Mouse (Mus musculus) erythroblast, embryonic 14.5 days (primary cell): ENCODE measurements around the gene E030030I06Rik.

Experiments used
- GATA1 ChIP-seq: IDR thresholded peaks from 2 replicates; pipeline ENCODE4 v1.6.1; 2012; ENCODE audit warnings: low read length, inconsistent platforms, mixed read lengths
- TAL1 ChIP-seq: IDR thresholded peaks from 3 replicates; pipeline ENCODE4 v1.6.1; 2012; ENCODE audit warnings: low read length, inconsistent platforms, mixed read lengths

DNA sequence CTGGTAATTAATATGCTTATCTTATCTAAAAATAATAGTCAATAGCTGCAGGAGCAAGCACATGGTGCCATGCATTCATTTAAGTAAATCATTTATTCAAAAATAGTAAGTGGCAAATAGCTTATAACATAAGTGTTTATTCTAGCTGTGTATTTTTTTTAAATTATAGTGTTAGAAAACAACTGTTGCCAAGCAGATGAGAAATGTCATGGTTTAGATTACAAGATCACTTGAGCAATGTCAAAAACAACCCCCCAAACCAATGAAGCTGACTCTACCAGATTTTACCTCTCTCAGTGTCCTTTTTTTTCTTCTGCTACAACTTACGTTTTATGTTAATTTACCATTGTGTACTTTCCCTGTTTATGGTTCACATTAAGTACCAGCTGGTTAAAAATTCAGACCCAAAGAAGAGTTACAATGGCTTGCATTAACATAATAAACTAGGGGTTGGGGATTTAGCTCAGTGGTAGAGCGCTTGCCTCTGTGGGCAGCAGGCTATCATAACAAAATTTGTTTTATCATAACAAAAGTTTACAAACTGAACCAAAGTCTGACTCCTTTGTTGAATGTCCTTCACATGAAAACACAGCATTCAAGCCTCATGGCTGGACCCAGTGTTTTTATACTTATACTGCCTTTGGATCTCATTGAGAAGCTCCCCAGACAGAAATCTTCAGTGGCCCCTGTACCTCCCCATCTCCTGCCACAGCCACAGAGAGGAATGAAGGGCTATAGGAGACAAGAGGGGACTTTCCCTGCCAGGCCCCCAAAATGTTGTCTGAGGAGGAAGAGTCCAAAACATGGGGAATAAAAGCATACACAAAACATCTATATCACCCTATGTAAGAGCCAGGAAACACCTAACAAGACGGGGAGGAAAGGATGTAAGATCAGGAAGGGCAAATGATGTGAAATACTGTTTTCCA, 6.1 kb upstream of the E030030I06Rik start:
- no peak for TF ChIP-seq TAL1
- TF ChIP-seq GATA1, result no peak
